Mouse (Mus musculus) liver, adult 2 months (tissue): ENCODE measurements around the gene Cd244a. TPM values are rescaled to one million over a fixed set of nuclear protein-coding genes. Genes with fewer than 3 reads are reported as not detected.

Experiments
- DNase-seq: peaks from one replicate; pipeline ENCODE4 v3.0.0-alpha.2; 2011; ENCODE audit warnings: low read depth, low spot score; ENCODE audit errors: extremely low read depth
- H3K27ac ChIP-seq: fragments of 200-500 bp; replicated peaks from 2 replicates; pipeline ENCODE4 v1.5.1; 2012; ENCODE audit warnings: low read depth, mild to moderate bottlenecking, control low read depth, inconsistent platforms, low read length; ENCODE audit not compliant: insufficient read depth
- H3K27me3 ChIP-seq: fragments of 200-500 bp; 2 replicates; pipeline ENCODE4 v1.6.1; 2012; ENCODE audit warnings: mild to moderate bottlenecking, moderate library complexity, low read length, inconsistent platforms; ENCODE audit not compliant: control insufficient read depth, insufficient read depth
- H3K36me3 ChIP-seq: fragments of 200-500 bp; 2 replicates; pipeline ENCODE4 v1.6.1; 2012; ENCODE audit warnings: low read length, inconsistent platforms; ENCODE audit not compliant: control insufficient read depth, insufficient read depth
- H3K4me1 ChIP-seq: fragments of 200-500 bp; 2 replicates; pipeline ENCODE4 v1.6.1; 2011; ENCODE audit warnings: low read length; ENCODE audit not compliant: control insufficient read depth, insufficient read depth
- H3K4me3 ChIP-seq: fragments of 200-500 bp; 2 replicates; pipeline ENCODE4 v1.5.1; 2011; ENCODE audit warnings: low read depth, mild to moderate bottlenecking, control low read depth, low read length, moderate library complexity; ENCODE audit not compliant: insufficient read depth
- H3K79me2 ChIP-seq: fragments of 200-500 bp; 2 replicates; pipeline ENCODE4 v1.6.1; 2012; ENCODE audit warnings: inconsistent platforms, mild to moderate bottlenecking, low read length, moderate library complexity; ENCODE audit not compliant: control insufficient read depth, insufficient read depth
- H3K9ac ChIP-seq: fragments of 200-500 bp; 2 replicates; pipeline ENCODE4 v1.6.1; 2012; ENCODE audit warnings: low read depth, mild to moderate bottlenecking, control low read depth, inconsistent platforms, low read length
- CTCF ChIP-seq: fragments of 200-500 bp; IDR thresholded peaks from 2 replicates; pipeline ENCODE4 v1.5.1; 2011; ENCODE audit warnings: low read depth, low read length, control low read depth
- POLR2A ChIP-seq: fragments of 200-500 bp; IDR thresholded peaks from 2 replicates; pipeline ENCODE4 v1.6.1; 2011; ENCODE audit warnings: low read length, control low read depth; ENCODE audit not compliant: insufficient read depth; ENCODE audit errors: extremely low read depth
- WGBS: fragments of 180-500 bp; shearing (Covaris S2); methylation state at CpG from one replicate; pipeline ENCODE4 v1.1.7; 2018; 5-methylcytosine and 5-hydroxymethylcytosine counted together
- polyA plus RNA-seq: library from polyadenylated mRNA; depleted of rRNA; stranded (reverse); fragments of >200 nt; gene quantifications from 2 replicates; pipeline ENCODE4 v1.2.3, GENCODE M21; 2012
- total RNA-seq: library from RNA; depleted of rRNA; stranded (reverse); fragments of >200 nt; gene quantifications from 2 replicates; pipeline ENCODE4 v1.2.3, GENCODE M21; 2014

Cd244a gene
- total and polyA plus RNA-seq, 2 experiments: 0.17 to 0.46 TPM

DNA sequence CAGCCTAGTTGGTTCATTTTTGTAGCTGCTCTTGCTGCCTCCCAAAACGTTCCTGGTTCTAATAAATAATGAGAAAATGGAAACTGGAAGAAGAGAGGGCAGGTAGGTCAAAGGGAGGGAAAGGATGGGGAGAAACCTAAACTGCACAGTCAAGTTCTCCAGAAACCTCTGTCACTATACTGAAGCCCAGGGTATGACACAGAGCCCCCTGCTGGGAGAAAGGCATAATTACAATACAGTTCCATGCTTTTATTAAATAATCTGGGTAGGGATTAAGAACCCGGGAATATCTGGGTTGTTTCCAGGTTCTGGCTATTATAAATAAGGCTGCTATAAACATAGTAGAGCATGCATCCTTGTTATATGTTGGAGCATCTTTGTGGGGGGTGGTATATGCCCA, 55.0 kb downstream of the Cd244a start:
- Histone ChIP-seq H3K27ac (no peak overlapping the region), H3K36me3 (no peaks in the 10 kb centered on the region), H3K4me3 (no peak overlapping the region), H3K9ac (no peak overlapping the region), H3K4me1 (no peaks in the 10 kb centered on the region), H3K27me3 (no peaks in the 10 kb centered on the region), H3K79me2 (no peaks in the 10 kb centered on the region)
- no peak for DNase-seq
- 10% methylated on average over 2 of the region's 2 CpGs for WGBS
- TF ChIP-seq POLR2A: no peak
- peak; percentile 30; the same call in 1 of the 2 replicates for TF ChIP-seq CTCF

DNA sequence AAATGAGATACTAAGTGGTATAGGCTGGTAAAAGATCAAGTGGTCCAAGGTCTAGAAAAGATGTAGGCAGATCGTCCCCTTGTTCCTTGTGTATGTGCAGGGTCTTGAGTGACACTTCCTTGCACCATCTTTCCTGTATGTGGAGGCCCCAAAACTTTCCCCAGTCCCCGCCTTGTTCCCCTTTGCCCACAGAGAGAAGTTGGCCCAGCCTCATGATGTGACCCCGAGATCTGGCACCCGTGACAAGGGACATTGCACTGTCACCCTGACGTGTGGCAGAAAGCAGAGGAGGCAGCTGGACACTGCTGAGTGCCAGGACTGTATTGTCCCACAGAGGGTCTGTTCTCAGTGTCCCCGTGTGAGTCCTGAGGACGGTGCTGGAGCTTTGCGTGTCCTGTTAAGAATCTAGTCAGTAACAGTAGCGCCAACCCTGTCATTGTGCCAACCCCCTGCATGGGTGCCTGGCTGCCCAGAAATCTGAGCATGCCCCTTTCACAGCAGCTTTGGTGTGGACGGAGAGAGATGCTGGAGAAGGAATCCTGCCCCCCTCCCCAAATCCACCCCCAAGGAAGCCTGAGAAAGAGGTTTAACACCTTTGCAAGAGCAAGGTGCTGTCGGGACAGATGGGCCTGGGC, 58.0 kb downstream of the Cd244a start:
- Histone ChIP-seq H3K9ac (no peak overlapping the region), H3K27ac (no peak overlapping the region), H3K27me3 (no peaks in the 10 kb centered on the region), H3K36me3 (no peaks in the 10 kb centered on the region), H3K4me3 (no peak overlapping the region), H3K4me1 (no peaks in the 10 kb centered on the region), H3K79me2 (no peaks in the 10 kb centered on the region)
- TF ChIP-seq POLR2A (no peak), CTCF (no peak)
- 78% methylated on average over 11 of the region's 11 CpGs for WGBS
- no peak for DNase-seq

DNA sequence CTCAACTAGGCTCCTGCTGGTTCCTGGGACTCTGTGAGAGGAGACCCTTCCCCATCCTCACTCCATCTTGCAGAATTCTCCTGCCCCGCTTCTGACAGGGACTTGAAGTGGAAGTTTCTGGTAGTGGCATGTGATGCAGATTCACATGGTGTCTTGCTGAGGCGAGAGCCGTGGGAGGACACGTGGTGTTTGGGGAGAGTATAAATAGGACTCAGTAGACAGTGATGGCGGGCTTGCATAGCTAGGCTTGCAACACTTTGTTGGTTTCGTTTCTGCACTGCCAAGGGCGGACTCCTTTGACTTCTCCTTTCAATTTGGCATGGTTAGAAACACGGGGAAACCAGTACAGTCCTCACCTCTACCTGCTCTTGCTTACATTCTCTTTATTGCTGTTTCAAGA, 60.0 kb downstream of the Cd244a start:
- no peaks in the 10 kb centered on the region for H3K27me3 ChIP-seq
- H3K4me1 ChIP-seq: no peaks in the 10 kb centered on the region
- H3K27ac ChIP-seq: no peak overlapping the region
- H3K36me3 ChIP-seq: no peaks in the 10 kb centered on the region
- WGBS: 76% methylated on average over 8 of the region's 8 CpGs
- H3K79me2 ChIP-seq: no peaks in the 10 kb centered on the region
- no peak overlapping the region for H3K9ac ChIP-seq
- peak; percentile 50 for DNase-seq
- TF ChIP-seq CTCF (no peak), POLR2A (no peak)
- no peak overlapping the region for H3K4me3 ChIP-seq

DNA sequence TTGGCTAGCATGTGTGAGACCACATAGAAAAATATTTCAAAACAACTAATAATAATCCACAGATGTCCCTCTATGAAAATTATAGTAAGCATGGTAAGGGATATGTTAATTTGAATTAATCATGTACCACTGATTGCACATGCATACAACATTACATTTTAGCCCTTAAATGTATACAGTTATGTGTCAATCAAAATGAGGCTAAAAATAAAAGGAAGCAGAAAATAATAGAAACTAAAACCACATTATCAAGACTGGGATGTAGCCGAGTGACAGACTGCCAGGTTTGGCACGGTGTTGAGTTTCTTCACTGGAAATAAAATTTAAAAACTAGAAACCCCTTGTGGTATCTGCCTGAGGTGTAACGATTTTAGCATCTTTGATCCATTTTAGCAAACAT, 60.7 kb downstream of the Cd244a start:
- no peaks in the 10 kb centered on the region for H3K4me1 ChIP-seq
- H3K27me3 ChIP-seq: no peaks in the 10 kb centered on the region
- no peak for TF ChIP-seq CTCF
- TF ChIP-seq POLR2A: no peak
- no peak overlapping the region for H3K4me3 ChIP-seq
- no peak overlapping the region for H3K9ac ChIP-seq
- no peaks in the 10 kb centered on the region for H3K79me2 ChIP-seq
- H3K27ac ChIP-seq: no peak overlapping the region
- H3K36me3 ChIP-seq: no peaks in the 10 kb centered on the region
- 83% methylated on average over 3 of the region's 3 CpGs for WGBS
- no peak for DNase-seq

DNA sequence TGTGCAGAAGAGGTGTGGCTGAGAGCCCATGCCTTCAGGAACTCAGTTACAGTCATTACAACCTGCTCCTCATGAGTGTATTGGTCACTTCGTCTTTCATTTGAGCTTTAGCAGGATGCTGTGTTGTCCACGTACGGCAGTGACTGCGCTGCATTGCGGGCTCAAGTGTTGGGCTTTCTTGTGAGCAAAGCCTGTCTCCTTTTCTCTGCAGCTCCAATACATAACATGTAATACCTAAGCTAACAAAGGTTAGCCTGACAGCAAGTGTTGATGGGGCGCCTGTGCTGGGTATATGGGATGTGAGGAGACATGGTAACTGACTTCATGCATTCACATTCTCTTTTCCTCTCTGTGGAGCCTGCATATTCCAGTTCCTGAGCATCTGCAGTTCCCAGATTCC, 61.1 kb downstream of the Cd244a start:
- H3K9ac ChIP-seq: no peak overlapping the region
- H3K27me3 ChIP-seq: no peaks in the 10 kb centered on the region
- H3K36me3 ChIP-seq: no peaks in the 10 kb centered on the region
- no peak overlapping the region for H3K27ac ChIP-seq
- WGBS: 88% methylated on average over 6 of the region's 6 CpGs
- no peaks in the 10 kb centered on the region for H3K4me1 ChIP-seq
- no peak for DNase-seq
- no peaks in the 10 kb centered on the region for H3K79me2 ChIP-seq
- TF ChIP-seq CTCF (no peak), POLR2A (no peak)
- no peak overlapping the region for H3K4me3 ChIP-seq

DNA sequence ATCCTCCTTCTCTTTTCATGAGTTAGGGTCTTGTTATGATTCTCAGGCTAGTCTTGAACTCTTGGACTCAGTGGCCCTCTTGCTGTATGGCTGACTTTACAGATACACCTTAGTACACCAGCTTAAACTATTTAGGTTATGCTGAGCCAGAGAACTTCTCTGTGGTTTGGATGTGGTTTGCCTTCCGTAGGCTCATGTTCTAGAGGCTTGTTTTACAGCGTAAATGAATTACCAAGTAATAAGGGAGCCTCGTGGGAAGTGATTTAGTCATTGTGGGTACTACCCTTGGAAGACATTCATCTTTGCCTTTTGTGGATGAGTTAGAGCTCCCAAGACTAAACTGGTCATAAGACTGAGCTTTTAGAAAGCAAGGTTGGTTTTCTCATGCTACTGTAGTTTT, 68.8 kb downstream of the Cd244a start:
- Histone ChIP-seq H3K27ac (no peak overlapping the region), H3K4me3 (no peak overlapping the region), H3K36me3 (no peaks in the 10 kb centered on the region), H3K27me3 (no peaks in the 10 kb centered on the region), H3K79me2 (no peaks in the 10 kb centered on the region), H3K9ac (no peak overlapping the region), H3K4me1 (no peaks in the 10 kb centered on the region)
- 79% methylated on average over 3 of the region's 3 CpGs for WGBS
- no peak for TF ChIP-seq POLR2A
- no peak for TF ChIP-seq CTCF
- no peak for DNase-seq
